Mouse (Mus musculus): ENCODE data around the gene Ubn2. TPM values are rescaled to one million over a fixed set of nuclear protein-coding genes. Genes with fewer than 3 reads are reported as not detected.

The Ubn2 gene
- polyA plus RNA-seq, 1 experiment = 16.6 TPM

GRCm38 (mm10) chr6:38552636-38553000, 118.9 kb downstream of the Ubn2 start:
- Histone ChIP-seq H3K4me1 (replicated peaks; ENCODE audit: control insufficient read depth, insufficient read depth, low read length) (no peaks in the 10 kb centered on the region), H3K4me3 (ENCODE audit: control insufficient read depth, insufficient read depth, low read length) (no peak overlapping the region), H3K27me3 (ENCODE audit: control insufficient read depth, insufficient read depth, low read length) (no peaks in the 10 kb centered on the region), H3K27ac (ENCODE audit: control insufficient read depth, insufficient read depth, low read length) (no peak overlapping the region), H3K36me3 (ENCODE audit: control insufficient read depth, insufficient read depth, low read length) (no peaks in the 10 kb centered on the region)
- DNase-seq = no peak
- WGBS = 8% methylated on average over 5 of the region's 5 CpGs
- TF ChIP-seq CTCF (IDR thresholded peaks at IDR 0.05; ENCODE audit: borderline replicate concordance, control insufficient read depth, extremely low read depth, insufficient read depth, low read length, poor library complexity) (no peak), POLR2A (IDR thresholded peaks at IDR 0.05; ENCODE audit: control insufficient read depth, extremely low read depth, insufficient read depth, low read length, poor library complexity) (no peak)

Other genes with a start within 250 kb of the Ubn2 start
- 0.82 and 1.4 TPM in 2 replicates for gene D630045J12Rik, start 179.9 kb upstream of the Ubn2 start, polyA plus RNA-seq (2012; rRNA removed)
- 6.6 and 7.4 TPM in 2 replicates for gene Zc3hav1l, start 134.7 kb upstream of the Ubn2 start, polyA plus RNA-seq (2012; rRNA removed)
- 79.0 and 86.4 TPM in 2 replicates for gene Zc3hav1, start 79.3 kb upstream of the Ubn2 start, polyA plus RNA-seq (2012; rRNA removed)
- 0.44 and 0.62 TPM in 2 replicates for gene Ttc26, start 52.5 kb upstream of the Ubn2 start, polyA plus RNA-seq (2012; rRNA removed)
- 152 and 185 TPM in 2 replicates for gene Fmc1, start 99.6 kb downstream of the Ubn2 start, polyA plus RNA-seq (2012; rRNA removed)
- 48.5 and 64.3 TPM in 2 replicates for gene Luc7l2, start 117.4 kb downstream of the Ubn2 start, polyA plus RNA-seq (2012; rRNA removed)
- gene Klrg2, start 203.3 kb downstream of the Ubn2 start, polyA plus RNA-seq (2012; rRNA removed) = 0.41 and 0.44 TPM in 2 replicates
- 0.67 and 0.93 TPM in 2 replicates for gene Clec2l, start 229.1 kb downstream of the Ubn2 start, polyA plus RNA-seq (2012; rRNA removed)